Mouse (Mus musculus): ENCODE measurements around the gene Ddx31. TPM values are rescaled to one million over a fixed set of nuclear protein-coding genes. Genes with fewer than 3 reads are reported as not detected.

Gene Ddx31
- polyA plus RNA-seq, 1 experiment from 2014 or later: 13.5 TPM

GRCm38 (mm10) chr2:28912039-28912700 is 72.0 kb downstream of the Ddx31 start:
- no peak overlapping the region for H3K27ac ChIP-seq (ENCODE audit: low read depth, low read length)
- H3K36me3 ChIP-seq (ENCODE audit: control insufficient read depth, insufficient read depth, low read length): no peaks in the 10 kb centered on the region
- peaks cover 92% of the 10 kb centered on the region for H3K27me3 ChIP-seq (replicated peaks; ENCODE audit: control insufficient read depth, insufficient read depth, low read length)
- no peak overlapping the region for H3K9ac ChIP-seq (ENCODE audit: low read length)
- no peak overlapping the region for H3K4me2 ChIP-seq (ENCODE audit: low read length)
- no peak overlapping the region for H3K4me3 ChIP-seq (ENCODE audit: low read depth, low read length)
- no peak for ATAC-seq
- H3K4me1 ChIP-seq (ENCODE audit: control insufficient read depth, insufficient read depth, low read length): peaks cover 15% of the 10 kb centered on the region
- no peak for DNase-seq (ENCODE audit: low spot score)
- under 1% methylated on average over 33 of the region's 33 CpGs for WGBS
- no peaks in the 10 kb centered on the region for H3K9me3 ChIP-seq (replicated peaks; ENCODE audit: control insufficient read depth, low read length)

- no peak overlapping the region for H3K4me2 ChIP-seq (ENCODE audit: low read length)
- no peak overlapping the region for H3K9ac ChIP-seq (ENCODE audit: low read length)
- H3K27ac ChIP-seq (ENCODE audit: low read depth, low read length): no peak overlapping the region
Observed at GRCm38 (mm10) chr2:28912961-28913360, 72.8 kb downstream of the Ddx31 start.

GRCm38 (mm10) chr2:28914121-28914520 is 73.9 kb downstream of the Ddx31 start:
- Histone ChIP-seq H3K27ac (ENCODE audit: low read depth, low read length) (no peak overlapping the region), H3K4me2 (ENCODE audit: low read length) (no peak overlapping the region), H3K9me3 (replicated peaks; ENCODE audit: control insufficient read depth, low read length) (no peaks in the 10 kb centered on the region), H3K4me1 (ENCODE audit: control insufficient read depth, insufficient read depth, low read length) (no peaks in the 10 kb centered on the region; the same call in 1 of the 2 replicates), H3K27me3 (replicated peaks; ENCODE audit: control insufficient read depth, insufficient read depth, low read length) (peaks cover 98% of the 10 kb centered on the region), H3K4me3 (ENCODE audit: low read depth, low read length) (no peak overlapping the region), H3K36me3 (ENCODE audit: control insufficient read depth, insufficient read depth, low read length) (no peaks in the 10 kb centered on the region), H3K9ac (ENCODE audit: low read length) (no peak overlapping the region)
- ATAC-seq (no peak), DNase-seq (ENCODE audit: low spot score) (no peak)
- 0% methylated on average over 2 of the region's 2 CpGs for whole genome bisulfite sequencing

More at GRCm38 (mm10) chr2:28912961-28913360, 72.8 kb downstream of the Ddx31 start:
- ATAC-seq (no peak), DNase-seq (ENCODE audit: low spot score) (no peak)
- Histone ChIP-seq H3K27me3 (replicated peaks; ENCODE audit: control insufficient read depth, insufficient read depth, low read length) (peaks cover 98% of the 10 kb centered on the region), H3K4me3 (ENCODE audit: low read depth, low read length) (no peak overlapping the region), H3K9me3 (replicated peaks; ENCODE audit: control insufficient read depth, low read length) (no peaks in the 10 kb centered on the region), H3K4me1 (ENCODE audit: control insufficient read depth, insufficient read depth, low read length) (peaks cover 10% of the 10 kb centered on the region), H3K36me3 (ENCODE audit: control insufficient read depth, insufficient read depth, low read length) (no peaks in the 10 kb centered on the region)
- WGBS: 2% methylated on average over 4 of the region's 4 CpGs

- ATAC-seq: no peak
Observed at GRCm38 (mm10) chr2:28915104-28915738, 75.0 kb downstream of the Ddx31 start.

GRCm38 (mm10) chr2:28915768-28916512 is 75.7 kb downstream of the Ddx31 start:
- Histone ChIP-seq H3K4me1 (ENCODE audit: control insufficient read depth, insufficient read depth, low read length) (no peaks in the 10 kb centered on the region; the same call in 1 of the 2 replicates), H3K9me3 (replicated peaks; ENCODE audit: control insufficient read depth, low read length) (no peaks in the 10 kb centered on the region), H3K9ac (ENCODE audit: low read length) (no peak overlapping the region), H3K27me3 (replicated peaks; ENCODE audit: control insufficient read depth, insufficient read depth, low read length) (peaks cover 97% of the 10 kb centered on the region), H3K27ac (ENCODE audit: low read depth, low read length) (no peak overlapping the region), H3K36me3 (ENCODE audit: control insufficient read depth, insufficient read depth, low read length) (no peaks in the 10 kb centered on the region), H3K4me3 (ENCODE audit: low read depth, low read length) (no peak overlapping the region), H3K4me2 (ENCODE audit: low read length) (no peak overlapping the region)
- peak; percentile 23; the same call in 1 of the 2 replicates for ATAC-seq
- WGBS: under 1% methylated on average over 49 of the region's 50 CpGs
- no peak for DNase-seq (ENCODE audit: low spot score)

More at GRCm38 (mm10) chr2:28915104-28915738, 75.0 kb downstream of the Ddx31 start:
- peaks cover 97% of the 10 kb centered on the region for H3K27me3 ChIP-seq (replicated peaks; ENCODE audit: control insufficient read depth, insufficient read depth, low read length)
- no peaks in the 10 kb centered on the region; the same call in 1 of the 2 replicates for H3K4me1 ChIP-seq (ENCODE audit: control insufficient read depth, insufficient read depth, low read length)
- H3K4me2 ChIP-seq (ENCODE audit: low read length): no peak overlapping the region
- no peaks in the 10 kb centered on the region for H3K36me3 ChIP-seq (ENCODE audit: control insufficient read depth, insufficient read depth, low read length)
- H3K27ac ChIP-seq (ENCODE audit: low read depth, low read length): no peak overlapping the region
- no peak for DNase-seq (ENCODE audit: low spot score)
- 3% methylated on average over 22 of the region's 22 CpGs for WGBS
- H3K9ac ChIP-seq (ENCODE audit: low read length): no peak overlapping the region
- no peak overlapping the region for H3K4me3 ChIP-seq (ENCODE audit: low read depth, low read length)
- no peaks in the 10 kb centered on the region for H3K9me3 ChIP-seq (replicated peaks; ENCODE audit: control insufficient read depth, low read length)

GRCm38 (mm10) chr2:28916513-28916865 is 76.3 kb downstream of the Ddx31 start, which contains the start of gene Barhl1:
Gene Barhl1, minus strand, starts transcription at chr2:28916668.
- no peak within 1 kb of the TSS for H3K4me2 ChIP-seq (ENCODE audit: low read length)
- DNase-seq (ENCODE audit: low spot score) (no peak), ATAC-seq (no peak)
- H3K4me3 ChIP-seq (ENCODE audit: low read depth, low read length): 0 out of 2 replicates have a peak within 1 kb of the TSS, but pooled peaks have one; percentile 1
- no peaks in the 10 kb centered on the region; the same call in 1 of the 2 replicates for H3K4me1 ChIP-seq (ENCODE audit: control insufficient read depth, insufficient read depth, low read length)
- under 1% methylated on average over 18 of the region's 18 CpGs for WGBS
- no peaks in the 10 kb centered on the region for H3K9me3 ChIP-seq (replicated peaks; ENCODE audit: control insufficient read depth, low read length)
- H3K36me3 ChIP-seq (ENCODE audit: control insufficient read depth, insufficient read depth, low read length): no peaks in the 10 kb centered on the region
- no peak within 1 kb of the TSS for H3K9ac ChIP-seq (ENCODE audit: low read length)
- peaks cover 97% of the 10 kb centered on the region for H3K27me3 ChIP-seq (replicated peaks; ENCODE audit: control insufficient read depth, insufficient read depth, low read length)
- H3K27ac ChIP-seq (ENCODE audit: low read depth, low read length): no peak within 1 kb of the TSS

GRCm38 (mm10) chr2:28917156-28917517 is 76.9 kb downstream of the Ddx31 start:
- 1% methylated on average over 11 of the region's 11 CpGs for WGBS
- Histone ChIP-seq H3K9ac (ENCODE audit: low read length) (no peak overlapping the region), H3K4me2 (ENCODE audit: low read length) (no peak overlapping the region), H3K27me3 (replicated peaks; ENCODE audit: control insufficient read depth, insufficient read depth, low read length) (peaks cover 96% of the 10 kb centered on the region), H3K9me3 (replicated peaks; ENCODE audit: control insufficient read depth, low read length) (no peaks in the 10 kb centered on the region), H3K36me3 (ENCODE audit: control insufficient read depth, insufficient read depth, low read length) (no peaks in the 10 kb centered on the region), H3K27ac (ENCODE audit: low read depth, low read length) (no peak overlapping the region), H3K4me1 (ENCODE audit: control insufficient read depth, insufficient read depth, low read length) (no peaks in the 10 kb centered on the region; the same call in 1 of the 2 replicates), H3K4me3 (ENCODE audit: low read depth, low read length) (no peak overlapping the region)
- DNase-seq (ENCODE audit: low spot score) (no peak), ATAC-seq (no peak)

GRCm38 (mm10) chr2:28917518-28918361 is 77.5 kb downstream of the Ddx31 start:
- Histone ChIP-seq H3K4me3 (ENCODE audit: low read depth, low read length) (0 out of 2 replicates have a peak overlapping the region, but pooled peaks have one; percentile 1), H3K4me1 (ENCODE audit: control insufficient read depth, insufficient read depth, low read length) (no peaks in the 10 kb centered on the region; the same call in 1 of the 2 replicates), H3K27me3 (replicated peaks; ENCODE audit: control insufficient read depth, insufficient read depth, low read length) (peaks cover 96% of the 10 kb centered on the region), H3K36me3 (ENCODE audit: control insufficient read depth, insufficient read depth, low read length) (no peaks in the 10 kb centered on the region), H3K4me2 (ENCODE audit: low read length) (no peak overlapping the region), H3K27ac (ENCODE audit: low read depth, low read length) (no peak overlapping the region), H3K9ac (ENCODE audit: low read length) (no peak overlapping the region), H3K9me3 (replicated peaks; ENCODE audit: control insufficient read depth, low read length) (no peaks in the 10 kb centered on the region)
- ATAC-seq (no peak), DNase-seq (ENCODE audit: low spot score) (no peak)
- WGBS: 1% methylated on average over 64 of the region's 73 CpGs
